Mouse (Mus musculus) NIH3T3 (cell line): Measurements from ENCODE around the gene Commd9.

ENCODE experiments used
- DNase-seq: peaks from one replicate; pipeline ENCODE4 v3.0.0-alpha.2; 2012; ENCODE audit warnings: low read depth

The Commd9 gene

DNA sequence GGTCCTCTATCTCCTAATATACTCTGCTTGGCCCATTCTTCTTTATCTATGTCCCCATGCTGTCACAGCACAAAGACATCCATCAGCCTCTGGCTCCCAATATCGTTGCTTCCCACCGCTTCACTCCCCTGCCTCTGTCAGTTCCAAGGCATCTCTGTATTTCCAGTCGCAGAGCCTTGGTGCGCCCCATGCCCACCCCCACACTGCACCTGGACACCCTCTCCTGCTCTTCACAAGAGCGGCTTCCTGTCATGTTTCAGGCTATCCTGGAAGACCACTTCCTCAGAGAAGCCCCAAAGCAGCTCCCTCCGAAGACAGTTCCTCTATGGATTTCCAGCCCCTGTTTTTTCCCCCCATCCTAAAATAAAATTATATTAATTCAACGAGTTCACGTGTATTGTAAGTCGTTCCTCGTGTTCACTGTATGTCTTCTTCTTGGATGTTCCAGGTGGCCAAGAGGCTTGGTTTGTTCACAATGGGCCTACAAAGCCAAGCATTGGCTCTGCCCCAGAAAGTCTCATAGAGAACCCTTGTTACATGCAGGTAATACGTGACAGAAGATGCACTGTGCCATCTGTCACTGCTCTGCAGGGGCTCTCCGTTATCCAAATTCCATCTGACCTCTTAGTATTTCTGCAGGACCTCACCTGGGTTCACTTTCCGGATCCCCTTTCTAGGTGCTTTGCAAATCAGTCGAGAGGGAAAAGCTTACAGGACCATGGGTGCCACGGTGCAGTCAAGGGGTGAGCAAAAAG, 23.5 kb downstream of the Commd9 start:
- no peak for DNase-seq

DNA sequence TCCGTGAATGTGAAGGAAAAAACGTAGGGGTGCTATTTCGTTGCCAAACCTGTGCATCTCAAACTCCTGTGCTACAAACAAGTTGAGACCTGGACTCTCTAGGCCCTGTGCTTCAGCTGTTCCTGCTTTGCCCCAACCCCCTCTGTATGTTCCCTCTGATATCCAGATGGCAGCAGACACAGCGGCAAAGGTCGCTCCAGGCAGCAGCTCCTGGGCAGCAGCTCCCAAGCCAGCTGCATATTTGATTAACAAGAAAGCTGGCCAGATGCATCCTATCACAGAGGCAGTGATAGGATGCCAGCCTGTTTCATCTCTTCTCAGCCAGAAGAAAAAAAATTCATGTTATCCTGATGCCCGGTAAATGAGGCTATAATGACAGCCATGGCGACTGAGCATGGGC, 32.5 kb downstream of the Commd9 start:
- DNase-seq = no peak

DNA sequence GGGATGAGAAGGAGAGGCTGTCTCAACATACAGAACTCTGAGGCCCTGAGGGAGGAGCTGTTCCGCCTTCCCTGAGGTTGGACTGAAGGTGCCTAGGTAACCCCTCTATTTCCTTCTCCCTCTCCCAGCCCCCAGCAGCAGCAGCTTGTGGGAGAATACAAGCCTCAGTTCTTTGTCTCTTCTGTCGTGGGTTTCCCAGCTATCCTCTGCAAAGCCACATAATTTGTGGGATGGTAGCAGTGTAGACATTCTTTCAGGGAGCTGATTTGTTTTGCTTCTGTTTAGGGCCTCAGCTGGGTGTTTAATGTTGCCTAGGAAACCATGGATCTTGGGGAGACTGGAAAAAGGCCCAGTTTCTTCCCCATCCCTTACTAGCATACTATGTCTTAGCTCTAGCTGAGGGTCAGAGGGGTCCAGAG, 34.1 kb downstream of the Commd9 start:
- DNase-seq = no peak

GRCm38 (mm10) chr2:101922302-101922701, 36.3 kb downstream of the Commd9 start:
- DNase-seq = no peak

- DNase-seq = no peak
These were observed 37.1 kb downstream of the Commd9 start for GRCm38 (mm10) chr2:101923181-101923580.

GRCm38 (mm10) chr2:101925183-101925582, 39.1 kb downstream of the Commd9 start:
- no peak for DNase-seq

DNA sequence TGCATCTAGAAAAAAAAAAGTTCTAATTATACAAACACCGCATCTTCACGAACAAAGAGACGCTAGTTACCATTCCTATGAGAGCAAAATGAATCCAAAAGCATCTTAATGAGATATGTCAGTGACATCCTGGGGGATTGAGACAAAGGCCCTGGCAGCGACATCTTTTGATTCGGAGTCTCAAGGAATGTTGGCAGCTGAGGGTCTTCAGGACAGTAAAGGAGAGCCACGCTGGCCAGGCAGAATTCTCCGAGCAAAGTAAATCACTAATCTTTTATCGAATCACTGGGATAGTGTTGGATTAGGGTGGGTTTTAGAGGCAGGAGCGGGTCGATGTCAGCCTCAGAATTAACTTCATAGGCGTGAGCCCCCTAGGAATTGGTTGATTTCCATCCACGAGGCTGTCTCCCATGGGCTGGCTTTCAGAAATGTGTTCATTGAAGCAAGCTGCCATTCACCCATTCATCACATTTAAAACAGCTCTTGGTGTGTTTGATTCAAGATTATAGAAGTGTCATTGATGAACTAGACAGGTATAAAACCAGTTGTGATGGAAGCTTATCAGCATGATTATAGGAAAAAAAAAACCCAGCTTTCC, 39.6 kb downstream of the Commd9 start:
- DNase-seq = no peak

DNA sequence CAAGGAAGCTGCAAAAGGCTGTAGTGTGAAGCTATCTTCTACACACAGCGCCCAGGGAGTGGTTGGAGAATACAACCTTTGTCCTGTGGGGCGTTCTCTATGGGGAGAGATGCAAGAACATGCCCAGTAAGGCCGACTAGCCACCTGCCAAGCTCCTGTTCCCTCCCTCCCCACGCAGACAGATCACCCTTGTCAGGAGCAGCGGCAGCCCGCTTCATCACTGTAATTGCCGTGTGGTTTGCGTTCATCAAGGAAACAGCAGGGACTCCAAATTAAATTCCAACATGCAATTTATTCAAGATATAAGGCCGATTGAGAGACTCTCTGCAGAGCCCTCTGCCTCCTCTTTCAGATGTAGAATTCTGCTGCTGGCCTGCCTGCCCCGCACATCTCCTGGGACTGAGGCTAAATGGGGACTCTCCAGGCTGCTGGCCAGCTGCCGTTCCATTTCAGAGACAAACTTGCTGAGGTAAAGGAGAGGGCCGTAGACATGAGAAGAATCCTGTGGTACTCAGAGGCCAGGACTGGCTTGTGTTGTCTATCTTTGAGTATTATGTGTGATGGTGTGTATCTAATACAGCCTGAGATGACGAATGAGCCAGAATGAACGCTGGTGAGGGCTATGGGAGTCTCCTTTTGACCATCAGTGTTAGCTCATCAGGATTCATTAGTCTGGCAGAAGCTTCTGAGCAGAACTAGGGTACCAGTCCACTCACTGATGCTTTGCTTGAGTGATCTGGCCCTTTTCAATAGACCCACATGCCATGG, 46.3 kb downstream of the Commd9 start:
- DNase-seq = no peak

- no peak for DNase-seq
These were observed 47.3 kb downstream of the Commd9 start for GRCm38 (mm10) chr2:101933301-101933700.

DNA sequence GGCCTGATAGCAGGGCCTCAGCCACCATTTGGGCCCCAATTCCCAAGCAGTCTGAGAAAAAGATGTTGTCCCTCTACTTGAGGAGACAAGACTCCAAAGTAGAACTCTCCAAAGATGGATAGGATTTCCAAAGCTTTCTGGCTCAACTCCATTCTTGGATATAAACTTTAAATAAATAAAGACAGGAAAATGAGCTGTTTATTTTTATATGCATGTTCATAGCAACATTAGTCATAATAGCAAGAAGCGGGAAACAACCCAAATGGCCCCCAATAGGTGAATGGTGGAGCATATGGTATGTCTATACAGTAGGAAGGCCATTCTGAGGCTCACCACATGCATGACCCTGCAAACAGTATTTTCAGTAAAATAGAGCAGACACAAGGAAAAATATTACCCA, 49.0 kb downstream of the Commd9 start:
- DNase-seq = peak; percentile 36

DNA sequence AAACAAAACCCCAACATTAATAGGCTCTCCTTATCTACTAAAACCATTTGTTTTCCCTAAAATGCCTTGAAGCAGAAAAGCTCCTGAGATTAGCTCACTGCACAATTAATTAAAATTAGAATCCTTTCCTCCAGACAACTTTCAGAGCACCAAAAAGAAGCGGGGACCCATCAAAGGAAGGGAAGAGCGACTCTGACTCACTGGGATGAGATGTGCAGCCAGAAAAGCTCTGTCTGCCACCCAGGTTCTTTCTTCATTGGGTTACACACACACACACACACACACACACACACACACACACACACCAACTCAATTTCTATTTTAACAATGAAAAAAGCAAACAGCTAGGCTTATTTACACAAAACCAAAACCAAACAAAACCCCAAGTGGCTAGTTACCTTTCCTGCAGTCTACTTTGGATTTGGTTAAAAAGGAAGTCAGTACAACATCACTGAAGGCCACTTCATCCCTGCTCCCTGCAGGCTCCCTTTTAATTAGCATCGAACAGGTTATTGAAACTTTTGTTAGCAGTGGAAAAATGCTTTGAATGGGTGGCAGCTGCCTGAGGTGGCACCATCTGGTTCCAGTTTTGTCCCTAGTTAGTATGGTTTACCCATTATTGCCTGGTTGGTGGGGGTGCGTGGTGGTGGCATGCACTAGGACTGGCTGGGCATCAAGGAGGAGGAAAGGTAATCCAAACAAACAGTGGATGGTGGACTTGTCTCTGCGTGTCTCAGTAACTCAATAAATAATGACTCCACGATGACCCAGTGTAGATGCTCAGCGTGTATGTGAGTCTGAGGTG, 64.9 kb downstream of the Commd9 start:
- no peak for DNase-seq
